Mouse (Mus musculus) small intestine, adult 2 months (tissue): ENCODE measurements around the gene Prrt1.

Source experiments
- CTCF ChIP-seq: fragments of 200-500 bp; IDR thresholded peaks from 2 replicates; pipeline ENCODE4 v1.5.1; 2012; ENCODE audit warnings: low read depth, mild to moderate bottlenecking, control low read depth, inconsistent platforms, low read length, moderate library complexity, mixed read lengths; ENCODE audit not compliant: insufficient replicate concordance, insufficient read length; ENCODE audit errors: extremely low read depth
- POLR2A ChIP-seq: fragments of 200-500 bp; IDR thresholded peaks from 2 replicates; pipeline ENCODE4 v1.6.1; 2012; ENCODE audit warnings: low read depth, mild to moderate bottlenecking, control low read depth, inconsistent platforms, low read length, moderate library complexity

GRCm38 (mm10) chr17:34615871-34616270 lies 13.5 kb upstream of the Prrt1 start, which contains the start of gene Egfl8:
- TF ChIP-seq CTCF = no peak
- TF ChIP-seq POLR2A = no peak
